9 mouse cellular contexts compared by ENCODE assay signal in the genomic region with DNA sequence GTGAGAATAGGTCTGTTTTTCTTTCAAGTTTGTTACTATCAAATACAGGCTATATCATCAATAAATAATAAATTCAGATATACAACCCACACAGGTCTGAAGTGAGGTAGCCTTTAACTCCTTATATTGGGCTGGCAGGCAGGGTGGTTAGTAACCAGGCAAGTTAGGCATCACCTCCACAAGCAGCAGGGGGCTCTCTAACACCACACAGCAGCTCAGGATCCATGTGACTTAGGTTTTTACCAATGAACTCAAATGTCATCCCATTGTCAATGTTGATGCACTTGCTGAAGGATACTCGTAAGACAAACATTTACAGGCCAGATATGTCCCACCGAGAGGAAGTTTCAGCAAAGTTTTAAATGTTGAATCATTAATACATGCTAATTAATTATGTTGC. TPM values are rescaled to one million over a fixed set of nuclear protein-coding genes. Genes with fewer than 3 reads are reported as not detected.
DNase-seq lines count a peak whose midpoint lies in the region; ATAC-seq and TF ChIP-seq lines count a peak whose summit lies in the region.
"Had no signal": no experiment of that assay in that cellular context is flagged by ENCODE, and none has a peak within 500 bp of the region (broad histone marks: within the 10 kb centered on the region; RNA-seq: fewer than 3 reads in every experiment).

No protein-coding gene starts in this region.

- TF ChIP-seq CTCF in thymus, adult 2 months (IDR thresholded peaks at IDR 0.05; ENCODE audit: borderline replicate concordance, control insufficient read depth, extremely low read depth, insufficient read depth, low read length, poor library complexity) = no peak

- H3K4me3 ChIP-seq in thymus, adult 2 months (ENCODE audit: control insufficient read depth, insufficient read depth, low read length) = no peak overlapping the region
- H3K4me3 ChIP-seq: megakaryocyte, embryonic 14.5 days had no signal

- no peak for TF ChIP-seq POLR2A in thymus, adult 2 months (IDR thresholded peaks at IDR 0.05; ENCODE audit: control insufficient read depth, extremely low read depth, insufficient read depth, low read length, poor library complexity)

- no peak for ATAC-seq in inflammation-experienced regulatory T-cells, adult 6 months

- WGBS in thymus, adult 2 months = 90% methylated on average over 2 of the region's 2 CpGs

- no peaks in the 10 kb centered on the region for H3K27me3 ChIP-seq in thymus, adult 2 months (ENCODE audit: control insufficient read depth, insufficient read depth, low read length)

- H3K36me3 ChIP-seq in thymus, adult 2 months (ENCODE audit: control insufficient read depth, insufficient read depth, low read length) = no peaks in the 10 kb centered on the region

- DNase-seq in gastrocnemius, adult 18-20 months (ENCODE audit: low spot score) = peak; percentile 38
- DNase-seq in gastrocnemius, postnatal 25 days = no peak
- DNase-seq in thymus, adult 2 months = peak; percentile 44
- DNase-seq in thymus, adult 18-20 months = no peak
- peak; percentile 64 to 65 for DNase-seq in kidney, postnatal 25 days
- peak; percentile 55 for DNase-seq in thymus, postnatal 4 days
- no peak for DNase-seq in ovary, postnatal 14 days (ENCODE audit: low spot score)

- H3K27ac ChIP-seq in thymus, adult 2 months (ENCODE audit: control insufficient read depth, insufficient read depth, low read length) = no peak overlapping the region

- 0 out of 2 replicates have a peak, but pooled peaks cover 4% of the 10 kb centered on the region for H3K4me1 ChIP-seq in thymus, adult 2 months (replicated peaks; ENCODE audit: control insufficient read depth, insufficient read depth, low read length)

RNA-seq across cellular contexts. Expression of a gene that starts 4.0 kb away (rescaled TPM):
- total RNA-seq in gastrocnemius, adult 18-20 months (2021) = 1 to 10 TPM; 9.6 to 9.8 TPM
- 10 to 100 TPM in 1 of 2 experiments, 1 to 10 TPM in 1; 8.6 to 18.1 TPM for total RNA-seq in gastrocnemius, postnatal 25 days (2021)
- polyA plus RNA-seq in thymus, adult 2 months (2012; rRNA removed) = 2.3 and 2.6 TPM in 2 replicates
- polyA plus RNA-seq in inflammation-experienced regulatory T-cells, adult 6 months (2017; shearing (Covaris generic)) = under 1 TPM in 2 of 3 experiments, not detected in 1; 0.27 to 0.29 TPM

Comparison
In these comparisons a context has a peak if more than half of its experiments do, and no peak if none do; other contexts are left out.
1. DNase-seq: peak in gastrocnemius, adult 18-20 months (single experiment), thymus, adult 2 months (single experiment), kidney, postnatal 25 days (2 of 2) and thymus, postnatal 4 days (single experiment); none in gastrocnemius, postnatal 25 days (single experiment), thymus, adult 18-20 months (0 of 2) and ovary, postnatal 14 days (single experiment).